Mouse (Mus musculus): ENCODE measurements around the gene Atp6ap2. TPM values are rescaled to one million over a fixed set of nuclear protein-coding genes. Genes with fewer than 3 reads are reported as not detected.
"Not testable (repeated sequence)": the region's sequence is repeated elsewhere in the genome, so short reads cannot be mapped to it uniquely, and the experiment has no call there.

Gene Atp6ap2
- polyA plus RNA-seq, 1 experiment from 2014 or later: 66.0 TPM

GRCm38 (mm10) chrX:12591401-12591943, 3.9 kb downstream of the Atp6ap2 start:
- DNase-seq (ENCODE audit: low spot score) (no peak), ATAC-seq (replicated peaks; ENCODE audit: low FRiP score) (no peak)
- no peak overlapping the region for H3K4me2 ChIP-seq
- H3K4me3 ChIP-seq (ENCODE audit: low read depth, low read length): no peak overlapping the region
- 72% methylated on average over 8 of the region's 8 CpGs for WGBS
- no peaks in the 10 kb centered on the region; the same call in 1 of the 2 replicates for H3K4me1 ChIP-seq (replicated peaks; ENCODE audit: control insufficient read depth, insufficient read depth, low read length)
- no peaks in the 10 kb centered on the region for H3K36me3 ChIP-seq (ENCODE audit: control insufficient read depth, insufficient read depth, low read length)
- no peak overlapping the region for H3K9ac ChIP-seq (ENCODE audit: low read depth, low read length)
- no peaks in the 10 kb centered on the region for H3K27me3 ChIP-seq (replicated peaks; ENCODE audit: control insufficient read depth, insufficient read depth, low read length)
- no peak overlapping the region for H3K27ac ChIP-seq (ENCODE audit: low read depth, low read length)
- no peaks in the 10 kb centered on the region for H3K9me3 ChIP-seq (ENCODE audit: control insufficient read depth, low read length)

- Histone ChIP-seq H3K4me3 (ENCODE audit: low read depth, low read length) (no peak overlapping the region), H3K36me3 (ENCODE audit: control insufficient read depth, insufficient read depth, low read length) (no peaks in the 10 kb centered on the region), H3K4me1 (replicated peaks; ENCODE audit: control insufficient read depth, insufficient read depth, low read length) (no peaks in the 10 kb centered on the region; the same call in 1 of the 2 replicates), H3K27ac (ENCODE audit: low read depth, low read length) (no peak overlapping the region), H3K9ac (ENCODE audit: low read depth, low read length) (no peak overlapping the region), H3K9me3 (ENCODE audit: control insufficient read depth, low read length) (no peaks in the 10 kb centered on the region), H3K4me2 (no peak overlapping the region), H3K27me3 (replicated peaks; ENCODE audit: control insufficient read depth, insufficient read depth, low read length) (no peaks in the 10 kb centered on the region)
- ATAC-seq (replicated peaks; ENCODE audit: low FRiP score) (no peak), DNase-seq (ENCODE audit: low spot score) (no peak)
- 84% methylated on average over 5 of the region's 5 CpGs for WGBS
Observed at GRCm38 (mm10) chrX:12592011-12592410, 4.4 kb downstream of the Atp6ap2 start.

GRCm38 (mm10) chrX:12593824-12594223, 6.2 kb downstream of the Atp6ap2 start:
- no peaks in the 10 kb centered on the region for H3K27me3 ChIP-seq (replicated peaks; ENCODE audit: control insufficient read depth, insufficient read depth, low read length)
- no peak overlapping the region for H3K4me2 ChIP-seq
- H3K4me3 ChIP-seq (ENCODE audit: low read depth, low read length): no peak overlapping the region
- no peak for ATAC-seq (replicated peaks; ENCODE audit: low FRiP score)
- WGBS: 74% methylated on average over 5 of the region's 5 CpGs
- no peak for DNase-seq (ENCODE audit: low spot score)
- H3K27ac ChIP-seq (ENCODE audit: low read depth, low read length): no peak overlapping the region
- no peaks in the 10 kb centered on the region for H3K36me3 ChIP-seq (ENCODE audit: control insufficient read depth, insufficient read depth, low read length)
- H3K4me1 ChIP-seq (replicated peaks; ENCODE audit: control insufficient read depth, insufficient read depth, low read length): no peaks in the 10 kb centered on the region
- H3K9me3 ChIP-seq (ENCODE audit: control insufficient read depth, low read length): no peaks in the 10 kb centered on the region
- H3K9ac ChIP-seq (ENCODE audit: low read depth, low read length): no peak overlapping the region

DNA sequence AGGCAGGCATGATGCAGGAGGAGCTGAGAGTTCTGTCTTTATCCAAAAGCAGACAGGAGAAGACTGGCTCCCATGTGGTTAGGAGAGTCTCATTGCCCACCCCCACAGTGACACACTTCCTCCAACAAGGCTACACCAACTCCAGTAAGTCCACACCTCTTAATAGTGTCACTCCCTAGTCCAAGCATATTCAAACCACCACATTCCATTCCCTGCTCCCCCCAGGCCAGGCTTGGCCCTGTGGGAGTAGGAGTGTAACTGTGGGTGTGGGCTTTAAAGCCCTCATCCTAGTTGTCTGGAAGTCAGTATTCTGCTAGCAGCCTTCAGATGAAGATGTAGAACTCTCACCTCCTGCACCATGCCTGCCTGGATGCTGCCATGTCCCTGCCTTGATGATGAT, 22.9 kb downstream of the Atp6ap2 start:
- H3K27ac ChIP-seq (ENCODE audit: low read depth, low read length); H3K4me3 ChIP-seq (ENCODE audit: low read depth, low read length); H3K9me3 ChIP-seq (ENCODE audit: control insufficient read depth, low read length); DNase-seq (ENCODE audit: low spot score); ATAC-seq (replicated peaks; ENCODE audit: low FRiP score); H3K4me1 ChIP-seq (replicated peaks; ENCODE audit: control insufficient read depth, insufficient read depth, low read length); H3K4me2 ChIP-seq; H3K9ac ChIP-seq (ENCODE audit: low read depth, low read length); H3K27me3 ChIP-seq (replicated peaks; ENCODE audit: control insufficient read depth, insufficient read depth, low read length); H3K36me3 ChIP-seq (ENCODE audit: control insufficient read depth, insufficient read depth, low read length): not testable (repeated sequence)

- no peak for ATAC-seq (replicated peaks; ENCODE audit: low FRiP score)
- H3K27ac ChIP-seq (ENCODE audit: low read depth, low read length): no peak overlapping the region
- no peak for DNase-seq (ENCODE audit: low spot score)
- H3K4me3 ChIP-seq (ENCODE audit: low read depth, low read length): no peak overlapping the region
- no peaks in the 10 kb centered on the region for H3K4me1 ChIP-seq (replicated peaks; ENCODE audit: control insufficient read depth, insufficient read depth, low read length)
- no peak overlapping the region for H3K9ac ChIP-seq (ENCODE audit: low read depth, low read length)
- H3K27me3 ChIP-seq (replicated peaks; ENCODE audit: control insufficient read depth, insufficient read depth, low read length): no peaks in the 10 kb centered on the region
- 53% methylated on average over 2 of the region's 2 CpGs for WGBS
- no peaks in the 10 kb centered on the region for H3K9me3 ChIP-seq (ENCODE audit: control insufficient read depth, low read length)
- no peaks in the 10 kb centered on the region for H3K36me3 ChIP-seq (ENCODE audit: control insufficient read depth, insufficient read depth, low read length)
- H3K4me2 ChIP-seq: no peak overlapping the region
Observed at GRCm38 (mm10) chrX:12611211-12611610, 23.6 kb downstream of the Atp6ap2 start.

- not testable (repeated sequence) for DNase-seq (ENCODE audit: low spot score); H3K4me3 ChIP-seq (ENCODE audit: low read depth, low read length); H3K4me2 ChIP-seq; H3K36me3 ChIP-seq (ENCODE audit: control insufficient read depth, insufficient read depth, low read length); H3K27ac ChIP-seq (ENCODE audit: low read depth, low read length); H3K9ac ChIP-seq (ENCODE audit: low read depth, low read length); H3K27me3 ChIP-seq (replicated peaks; ENCODE audit: control insufficient read depth, insufficient read depth, low read length); H3K4me1 ChIP-seq (replicated peaks; ENCODE audit: control insufficient read depth, insufficient read depth, low read length); ATAC-seq (replicated peaks; ENCODE audit: low FRiP score); H3K9me3 ChIP-seq (ENCODE audit: control insufficient read depth, low read length)
- WGBS: 79% methylated on average over 1 of the region's 1 CpGs
Observed at GRCm38 (mm10) chrX:12612360-12612759, 24.8 kb downstream of the Atp6ap2 start.

GRCm38 (mm10) chrX:12625131-12625530, 37.5 kb downstream of the Atp6ap2 start:
- Histone ChIP-seq H3K9me3 (ENCODE audit: control insufficient read depth, low read length) (no peaks in the 10 kb centered on the region), H3K4me1 (replicated peaks; ENCODE audit: control insufficient read depth, insufficient read depth, low read length) (no peaks in the 10 kb centered on the region), H3K27me3 (replicated peaks; ENCODE audit: control insufficient read depth, insufficient read depth, low read length) (no peaks in the 10 kb centered on the region), H3K9ac (ENCODE audit: low read depth, low read length) (no peak overlapping the region), H3K4me3 (ENCODE audit: low read depth, low read length) (no peak overlapping the region), H3K27ac (ENCODE audit: low read depth, low read length) (no peak overlapping the region), H3K36me3 (ENCODE audit: control insufficient read depth, insufficient read depth, low read length) (no peaks in the 10 kb centered on the region), H3K4me2 (no peak overlapping the region)
- DNase-seq (ENCODE audit: low spot score) (no peak), ATAC-seq (replicated peaks; ENCODE audit: low FRiP score) (no peak)
- WGBS: 80% methylated on average over 4 of the region's 4 CpGs

DNA sequence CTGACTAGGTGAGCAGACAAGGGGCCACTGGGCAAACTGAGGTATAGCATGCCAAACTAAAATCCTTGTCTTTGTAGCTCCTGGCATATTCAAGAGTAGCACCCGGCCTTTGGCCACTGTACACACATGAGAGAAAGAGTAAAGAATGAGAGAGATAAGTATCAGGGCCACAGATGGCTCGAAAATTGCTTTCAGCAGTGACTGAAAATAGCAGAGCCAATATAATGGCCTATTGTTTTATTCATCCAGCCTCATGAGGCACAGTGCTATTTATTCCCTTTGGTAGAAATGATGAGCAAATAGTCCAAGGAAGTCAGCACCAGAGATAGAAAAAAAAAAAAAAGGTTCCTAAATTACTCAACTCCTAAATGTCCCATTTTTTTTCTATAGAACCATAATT, 57.4 kb downstream of the Atp6ap2 start:
- H3K9ac ChIP-seq (ENCODE audit: low read depth, low read length): no peak overlapping the region

GRCm38 (mm10) chrX:12645531-12646304, 58.1 kb downstream of the Atp6ap2 start:
- WGBS: 75% methylated on average over 12 of the region's 12 CpGs
- no peak overlapping the region for H3K4me3 ChIP-seq (ENCODE audit: low read depth, low read length)
- H3K27me3 ChIP-seq (replicated peaks; ENCODE audit: control insufficient read depth, insufficient read depth, low read length): no peaks in the 10 kb centered on the region
- H3K4me1 ChIP-seq (replicated peaks; ENCODE audit: control insufficient read depth, insufficient read depth, low read length): no peaks in the 10 kb centered on the region
- no peak overlapping the region for H3K4me2 ChIP-seq
- no peaks in the 10 kb centered on the region for H3K9me3 ChIP-seq (ENCODE audit: control insufficient read depth, low read length)
- H3K27ac ChIP-seq (ENCODE audit: low read depth, low read length): no peak overlapping the region
- no peak for DNase-seq (ENCODE audit: low spot score)
- H3K36me3 ChIP-seq (ENCODE audit: control insufficient read depth, insufficient read depth, low read length): no peaks in the 10 kb centered on the region
- no peak for ATAC-seq (replicated peaks; ENCODE audit: low FRiP score)
- H3K9ac ChIP-seq (ENCODE audit: low read depth, low read length): no peak overlapping the region

More for the DNA sequence above, 57.4 kb downstream of the Atp6ap2 start:
- DNase-seq (ENCODE audit: low spot score): no peak
- Histone ChIP-seq H3K27ac (ENCODE audit: low read depth, low read length) (no peak overlapping the region), H3K4me3 (ENCODE audit: low read depth, low read length) (no peak overlapping the region), H3K4me2 (no peak overlapping the region), H3K27me3 (replicated peaks; ENCODE audit: control insufficient read depth, insufficient read depth, low read length) (no peaks in the 10 kb centered on the region), H3K9me3 (ENCODE audit: control insufficient read depth, low read length) (no peaks in the 10 kb centered on the region), H3K4me1 (replicated peaks; ENCODE audit: control insufficient read depth, insufficient read depth, low read length) (no peaks in the 10 kb centered on the region), H3K36me3 (ENCODE audit: control insufficient read depth, insufficient read depth, low read length) (no peaks in the 10 kb centered on the region)
- 48% methylated on average over 2 of the region's 2 CpGs for WGBS
- no peak for ATAC-seq (replicated peaks; ENCODE audit: low FRiP score)
